Mouse (Mus musculus): ENCODE results near the gene Zfp219.

- TF ChIP-seq CTCF (conservative IDR thresholded peaks at IDR 0.05; ENCODE audit: low read length) (no peak), POU5F1 (IDR thresholded peaks at IDR 0.05; ENCODE audit: borderline replicate concordance, low read length) (no peak), NANOG (IDR thresholded peaks at IDR 0.05; ENCODE audit: borderline replicate concordance, low read length) (no peak)
These were observed 13.8 kb downstream of the Zfp219 start for GRCm38 (mm10) chr14:52006771-52007170.
